Mouse (Mus musculus) CD4-positive, CD25-positive, alpha-beta regulatory T cell, adult 2 months (primary cell): ENCODE data around the gene Spata13.

Source experiments
- DNase-seq: peaks from one replicate; pipeline ENCODE4 v3.0.0-alpha.2; 2012; ENCODE audit warnings: low read depth, low spot score

The Spata13 gene

DNA sequence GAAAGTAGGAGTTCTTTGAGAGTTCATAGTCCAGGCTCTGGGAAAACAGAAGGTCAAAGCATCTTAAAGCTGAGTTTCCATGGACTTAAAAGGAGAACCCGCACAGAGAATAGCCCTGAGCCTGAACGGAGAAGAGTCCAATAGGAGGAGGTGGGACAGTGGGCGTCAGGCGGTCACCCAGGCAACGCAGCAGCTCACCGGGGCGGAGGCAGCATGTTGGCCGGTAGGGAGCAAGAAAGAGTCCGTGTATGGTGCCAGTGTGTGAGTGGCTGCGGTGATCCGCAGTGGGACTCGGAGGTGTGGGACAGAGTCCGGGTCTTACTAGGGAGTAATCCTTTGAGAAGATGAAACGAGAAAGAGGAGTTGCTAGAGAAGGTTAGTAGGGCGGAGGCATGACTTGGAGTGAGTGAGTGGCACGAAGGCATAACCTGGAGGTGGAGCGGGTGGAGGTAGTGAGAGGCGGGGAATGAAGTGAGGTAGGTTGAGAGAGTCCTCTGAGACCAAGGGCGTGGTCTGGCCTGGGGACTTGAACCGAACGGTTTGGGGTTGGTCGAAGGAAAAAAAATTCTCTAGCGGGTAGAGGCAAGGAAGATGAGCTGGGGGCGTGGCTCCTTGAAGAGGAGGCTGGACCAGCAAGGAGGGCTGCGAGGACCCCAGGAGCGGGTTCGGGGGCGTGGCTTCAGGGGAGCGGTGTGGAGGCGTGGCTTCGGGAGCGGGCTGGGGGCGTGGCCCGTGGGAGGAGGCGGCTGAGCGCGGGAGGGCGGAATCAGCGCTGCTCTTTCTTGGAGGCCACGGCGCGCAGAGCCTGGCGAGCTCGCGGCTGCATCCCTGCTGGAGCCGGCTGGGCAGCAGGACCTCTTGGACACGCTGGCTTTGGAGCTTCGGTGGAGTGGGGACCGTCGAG, at the start of gene Spata13:
Spata13 (plus strand) TSS at position 41 of the 904 bp plus-strand sequence.
- peak; percentile 89 for DNase-seq

GRCm38 (mm10) chr14:60586687-60587453, 46.9 kb upstream of the Spata13 start:
- DNase-seq = no peak

- no peak for DNase-seq
Measured at GRCm38 (mm10) chr14:60589001-60589400, 44.8 kb upstream of the Spata13 start.

- DNase-seq = peak; percentile 6
Measured at GRCm38 (mm10) chr14:60592339-60592738, 41.5 kb upstream of the Spata13 start.

DNA sequence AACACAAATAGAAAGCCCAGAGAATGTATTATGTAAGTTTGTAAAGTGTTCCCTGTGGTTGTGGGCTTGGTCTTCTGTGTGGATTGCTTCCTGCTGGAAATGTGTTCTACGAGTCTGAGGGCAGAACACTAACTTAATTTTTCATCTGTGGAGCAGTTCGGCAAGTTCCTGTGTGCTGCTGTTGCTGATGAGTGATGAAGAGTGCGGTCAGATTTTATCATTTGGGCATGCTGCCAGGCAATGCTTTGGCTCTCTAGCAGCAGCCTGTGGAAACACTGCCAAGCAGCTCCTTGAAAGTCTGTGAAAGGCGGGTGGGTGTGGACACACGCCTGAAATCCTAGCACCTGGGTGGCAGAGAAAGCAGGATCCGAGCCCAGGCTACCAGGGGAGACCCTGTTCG, 41.0 kb upstream of the Spata13 start:
- DNase-seq = peak; percentile 71

DNA sequence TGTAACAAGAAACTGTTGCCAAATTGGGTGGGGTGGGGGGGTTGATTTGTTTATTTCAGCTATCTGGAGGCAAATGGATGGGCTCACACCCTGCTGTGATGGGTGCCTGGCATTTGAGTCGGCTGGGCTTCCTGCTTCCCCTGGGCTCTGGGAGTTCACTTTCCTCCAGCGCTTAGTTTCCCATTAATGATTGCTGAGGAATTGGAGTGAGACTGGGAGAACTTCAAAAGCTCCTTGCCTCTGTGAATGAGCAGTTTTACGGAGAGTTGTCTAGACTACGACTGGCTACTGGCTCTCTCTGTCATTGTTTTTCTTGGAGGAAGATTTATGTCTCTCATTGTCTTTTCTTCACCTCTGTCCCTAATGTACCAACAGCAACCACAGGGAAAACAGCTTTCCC, 36.2 kb upstream of the Spata13 start:
- DNase-seq = no peak

DNA sequence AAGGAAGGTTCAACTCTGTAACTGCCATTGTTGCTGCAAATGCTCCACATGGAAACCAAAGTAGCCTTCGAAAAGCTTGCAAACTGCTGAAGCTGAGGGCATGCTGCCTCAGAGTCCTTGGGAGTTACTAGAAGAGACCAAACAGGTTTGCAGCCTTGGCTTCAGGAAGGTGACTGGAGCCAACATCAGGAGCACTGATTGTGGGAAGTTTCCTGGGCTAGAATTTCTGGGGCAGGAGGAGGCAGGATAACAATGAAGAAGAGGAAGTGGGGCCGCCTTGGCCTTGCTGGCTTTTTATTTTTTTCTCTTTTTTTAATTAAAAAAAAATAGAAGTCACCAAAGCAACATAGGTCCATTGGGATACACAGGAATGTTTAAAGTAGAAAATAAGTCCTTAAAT, 34.8 kb upstream of the Spata13 start:
- no peak for DNase-seq

GRCm38 (mm10) chr14:60605564-60605963, 28.2 kb upstream of the Spata13 start:
- no peak for DNase-seq

- DNase-seq = no peak
Measured at GRCm38 (mm10) chr14:60606194-60606593, 27.6 kb upstream of the Spata13 start.

GRCm38 (mm10) chr14:60607743-60608142, 26.1 kb upstream of the Spata13 start:
- no peak for DNase-seq

GRCm38 (mm10) chr14:60609160-60609559, 24.6 kb upstream of the Spata13 start:
- DNase-seq = no peak

DNA sequence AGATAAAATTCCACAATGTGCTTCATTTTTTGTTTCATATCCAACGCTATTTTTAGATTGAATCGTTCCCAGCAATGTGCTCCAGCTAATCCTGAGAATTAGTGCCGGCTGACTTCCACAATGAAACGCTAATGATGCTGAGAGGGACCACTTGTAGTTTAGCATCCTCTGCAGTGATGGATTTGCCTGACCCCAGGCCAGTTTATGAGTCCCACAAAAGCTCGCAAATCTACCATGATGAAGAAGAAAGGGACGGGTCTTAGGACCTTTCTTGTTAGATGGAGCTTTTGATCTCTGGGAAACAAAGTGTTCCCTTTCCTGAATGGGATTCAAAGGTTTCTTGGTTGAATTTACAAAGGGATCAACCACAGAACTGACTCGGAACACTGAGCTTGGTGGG, 21.1 kb upstream of the Spata13 start:
- DNase-seq = no peak

GRCm38 (mm10) chr14:60621076-60621475, 12.7 kb upstream of the Spata13 start:
- DNase-seq = no peak

GRCm38 (mm10) chr14:60625486-60625885, 8.3 kb upstream of the Spata13 start:
- DNase-seq = no peak

DNA sequence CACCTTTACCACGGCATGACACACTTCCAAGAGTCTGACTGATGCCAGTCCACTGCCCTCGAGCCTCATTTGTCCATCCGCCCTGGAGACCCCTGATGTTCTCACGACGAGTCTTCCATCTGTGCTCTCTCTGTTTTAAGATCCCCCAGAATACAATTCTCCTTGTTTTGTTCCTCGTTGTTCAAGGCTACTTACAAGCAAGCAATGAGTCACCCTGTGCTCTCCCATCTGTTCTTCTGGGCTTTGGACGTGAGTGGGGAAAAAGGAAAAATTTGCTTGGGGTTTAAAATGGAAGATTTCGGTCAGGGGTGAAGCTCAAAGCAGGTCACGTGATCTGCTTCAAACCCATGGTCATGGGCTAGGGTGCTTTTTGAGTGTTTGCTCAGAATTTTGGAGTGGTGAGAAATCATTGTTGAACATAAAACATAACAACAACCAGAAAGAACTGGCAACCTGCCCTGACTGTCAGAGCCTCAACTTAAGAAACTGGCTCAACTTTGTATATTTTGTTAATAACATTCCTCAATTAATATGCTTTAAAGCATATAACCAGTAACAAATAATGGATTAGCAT, 3.8 kb upstream of the Spata13 start:
- DNase-seq = no peak

- no peak for DNase-seq
Measured at GRCm38 (mm10) chr14:60630981-60631380, 2.8 kb upstream of the Spata13 start.

- peak; percentile 62 for DNase-seq
Measured at GRCm38 (mm10) chr14:60634877-60635771, 1.3 kb downstream of the Spata13 start.

DNA sequence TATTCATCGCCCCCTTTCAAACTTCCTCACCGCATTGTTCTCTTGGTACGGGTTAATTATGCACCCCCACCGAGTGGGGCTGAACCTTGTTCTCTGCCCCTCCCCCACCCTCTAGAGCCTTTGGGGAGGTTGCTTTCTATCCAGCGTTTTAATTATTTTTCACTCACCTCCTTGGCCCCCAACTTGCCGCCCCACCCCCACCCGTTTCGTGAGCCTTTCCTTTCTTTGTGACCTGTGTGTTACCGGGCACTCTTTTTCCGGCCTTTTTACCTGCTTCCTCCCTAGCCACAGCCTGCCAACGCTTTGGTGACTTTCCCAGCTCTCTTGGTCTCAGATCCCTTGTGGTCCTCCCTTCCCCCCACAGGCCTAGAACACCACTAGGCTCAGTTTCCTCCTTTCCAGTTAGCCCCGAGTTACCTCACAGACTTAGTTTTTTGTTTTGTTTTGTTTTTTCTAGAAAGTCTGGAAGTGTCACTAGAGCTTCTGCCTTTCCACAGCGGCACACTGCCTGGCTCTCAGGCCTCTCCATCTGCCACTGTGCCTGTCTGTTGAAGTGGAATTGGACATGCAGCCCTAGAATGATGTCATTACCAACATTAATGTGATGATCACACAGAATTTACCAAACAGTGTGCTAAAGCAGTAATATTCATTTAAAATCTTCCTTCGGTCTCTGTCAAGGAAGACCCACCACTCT, 2.3 kb downstream of the Spata13 start:
- DNase-seq = peak; percentile 13

GRCm38 (mm10) chr14:60636608-60636980, 2.8 kb downstream of the Spata13 start:
- DNase-seq = no peak

- no peak for DNase-seq
Measured at GRCm38 (mm10) chr14:60636996-60637395, 3.2 kb downstream of the Spata13 start.

DNA sequence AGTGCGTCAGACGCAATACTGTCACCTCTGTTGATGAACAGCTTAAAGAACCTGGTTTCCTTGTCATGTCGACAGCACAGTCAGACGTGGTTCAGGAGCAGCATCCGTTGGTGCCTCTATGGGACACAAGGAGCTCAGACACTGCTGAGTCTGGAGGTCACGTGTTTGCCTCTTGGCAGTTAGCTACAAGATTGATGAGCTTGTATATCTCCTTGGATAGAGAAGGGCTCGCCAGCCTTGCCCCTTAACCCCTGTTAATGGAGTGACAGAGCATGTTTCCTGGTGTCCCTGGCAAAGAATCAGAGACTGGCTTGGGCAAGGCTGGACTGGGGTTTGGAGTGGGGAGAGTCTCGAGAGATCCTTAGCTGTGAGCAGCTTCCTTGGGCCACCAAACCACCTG, 4.4 kb downstream of the Spata13 start:
- no peak for DNase-seq
